Mouse (Mus musculus): ENCODE results near the gene Rgs3. TPM values are rescaled to one million over a fixed set of nuclear protein-coding genes. Genes with fewer than 3 reads are reported as not detected.

Gene Rgs3
- polyA plus RNA-seq, 1 experiment: 94.2 TPM

DNA sequence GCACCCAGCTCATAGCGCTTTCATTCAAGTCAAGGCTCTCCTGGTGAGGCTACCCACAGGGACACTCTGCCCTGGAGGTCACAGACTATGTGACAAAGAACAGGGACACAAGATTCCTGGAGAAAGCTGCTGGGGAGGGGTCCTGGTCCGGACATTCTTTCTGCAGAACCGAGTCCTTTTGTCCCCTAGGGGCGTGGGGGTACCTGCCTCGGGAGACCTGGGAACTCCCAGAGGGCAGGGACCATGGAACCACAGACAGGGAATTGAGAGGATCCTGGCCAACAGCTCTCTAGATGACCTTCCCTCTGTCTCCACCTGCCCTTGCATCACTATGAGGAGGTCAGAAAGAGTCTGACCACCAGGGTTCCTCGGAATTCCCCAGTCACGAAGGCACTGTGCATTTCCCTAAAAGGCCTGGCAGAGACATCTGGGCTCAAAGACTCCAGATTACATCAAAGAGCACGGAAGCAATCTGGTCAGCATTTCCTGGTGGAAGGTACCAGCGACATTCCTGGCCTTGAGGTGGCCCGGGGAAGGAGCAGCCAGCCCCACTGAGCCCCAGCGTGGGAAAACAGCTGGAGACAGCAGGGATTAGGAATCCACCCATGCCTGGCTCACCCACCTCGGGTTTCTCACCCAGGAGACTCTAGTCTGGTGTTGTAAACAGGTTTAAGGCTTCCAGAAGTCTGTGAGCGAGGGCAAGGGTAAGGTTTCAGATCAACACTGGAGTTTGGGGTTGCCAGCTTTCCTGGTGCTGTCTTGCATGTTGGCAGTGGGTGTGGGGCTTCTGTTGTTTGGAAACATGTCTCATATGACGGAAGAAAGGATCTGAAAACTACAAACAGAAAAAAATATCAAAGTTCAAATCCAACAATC is 183.5 kb downstream of the Rgs3 start:
- no peak for DNase-seq (ENCODE audit: low read depth)

GRCm38 (mm10) chr4:62744534-62744956 is 184.9 kb downstream of the Rgs3 start:
- no peak for DNase-seq (ENCODE audit: low read depth)

GRCm38 (mm10) chr4:62744985-62745638 is 185.5 kb downstream of the Rgs3 start:
- no peak for DNase-seq (ENCODE audit: low read depth)

Other genes starting within 250 kb of the Rgs3 start
- 32.3 and 37.8 TPM in 2 replicates for gene Fkbp15, start 199.3 kb upstream of the Rgs3 start, polyA plus RNA-seq (2012; rRNA removed)
- 57.4 and 60.7 TPM in 2 replicates for gene Slc31a1, start 199.1 kb upstream of the Rgs3 start, polyA plus RNA-seq (2012; rRNA removed)
- 32.1 and 33.6 TPM in 2 replicates for gene Cdc26, start 151.2 kb upstream of the Rgs3 start, polyA plus RNA-seq (2012; rRNA removed)
- gene Prpf4, start 151.1 kb upstream of the Rgs3 start, polyA plus RNA-seq (2012; rRNA removed): 13.7 and 14.8 TPM in 2 replicates
- 7.8 and 11.1 TPM in 2 replicates for gene Rnf183, start 124.6 kb upstream of the Rgs3 start, polyA plus RNA-seq (2012; rRNA removed)
- 4.3 and 5.7 TPM in 2 replicates for gene Wdr31, start 89.0 kb upstream of the Rgs3 start, polyA plus RNA-seq (2012; rRNA removed)
- 98.6 and 103 TPM in 2 replicates for gene Bspry, start 79.8 kb upstream of the Rgs3 start, polyA plus RNA-seq (2012; rRNA removed)
- gene Hdhd3, start 56.4 kb upstream of the Rgs3 start, polyA plus RNA-seq (2012; rRNA removed): 28.3 and 35.8 TPM in 2 replicates
- 419 and 470 TPM in 2 replicates for gene Alad, start 39.9 kb upstream of the Rgs3 start, polyA plus RNA-seq (2012; rRNA removed)
- gene Pole3, start 34.8 kb upstream of the Rgs3 start, polyA plus RNA-seq (2012; rRNA removed): 25.9 and 27.9 TPM in 2 replicates
- gene 4933430I17Rik, start 34.5 kb upstream of the Rgs3 start, polyA plus RNA-seq (2012; rRNA removed): 0.20 and 0.28 TPM in 2 replicates